Mouse (Mus musculus) bone marrow, adult 2 months (tissue): ENCODE results near the gene Cpne2.

ENCODE experiments used
- CTCF ChIP-seq: fragments of 200-500 bp; IDR thresholded peaks from 2 replicates; pipeline ENCODE4 v1.5.1; 2011; ENCODE audit warnings: low read length, control low read depth; ENCODE audit not compliant: control insufficient read depth, insufficient read depth
- POLR2A ChIP-seq: fragments of 200-500 bp; IDR thresholded peaks from 2 replicates; pipeline ENCODE4 v1.6.1; 2011; ENCODE audit warnings: low read depth, mild to moderate bottlenecking, control low read depth, low read length, borderline replicate concordance; ENCODE audit not compliant: control insufficient read depth

DNA sequence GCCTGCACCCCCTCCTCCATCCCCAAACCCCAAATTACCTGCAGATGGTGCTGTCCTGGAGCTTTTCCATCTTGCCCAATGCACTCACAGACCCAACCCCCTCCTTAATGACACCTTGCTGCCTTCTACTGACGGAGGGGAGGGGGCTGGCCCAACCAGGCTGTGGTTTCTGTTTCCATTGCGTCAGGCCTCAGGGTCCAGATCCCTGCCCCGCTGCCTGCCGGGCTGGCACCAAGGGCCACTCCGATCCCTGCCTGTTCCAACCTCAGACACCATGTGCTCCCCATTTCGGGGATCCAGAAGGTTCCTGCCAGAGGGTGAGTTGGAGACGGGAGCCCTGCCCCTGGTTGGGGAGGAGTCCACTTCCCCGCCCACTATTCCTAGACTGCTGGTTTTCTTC is 11.2 kb downstream of the Cpne2 start:
- TF ChIP-seq CTCF (no peak), POLR2A (no peak)
